In the genomic region with DNA sequence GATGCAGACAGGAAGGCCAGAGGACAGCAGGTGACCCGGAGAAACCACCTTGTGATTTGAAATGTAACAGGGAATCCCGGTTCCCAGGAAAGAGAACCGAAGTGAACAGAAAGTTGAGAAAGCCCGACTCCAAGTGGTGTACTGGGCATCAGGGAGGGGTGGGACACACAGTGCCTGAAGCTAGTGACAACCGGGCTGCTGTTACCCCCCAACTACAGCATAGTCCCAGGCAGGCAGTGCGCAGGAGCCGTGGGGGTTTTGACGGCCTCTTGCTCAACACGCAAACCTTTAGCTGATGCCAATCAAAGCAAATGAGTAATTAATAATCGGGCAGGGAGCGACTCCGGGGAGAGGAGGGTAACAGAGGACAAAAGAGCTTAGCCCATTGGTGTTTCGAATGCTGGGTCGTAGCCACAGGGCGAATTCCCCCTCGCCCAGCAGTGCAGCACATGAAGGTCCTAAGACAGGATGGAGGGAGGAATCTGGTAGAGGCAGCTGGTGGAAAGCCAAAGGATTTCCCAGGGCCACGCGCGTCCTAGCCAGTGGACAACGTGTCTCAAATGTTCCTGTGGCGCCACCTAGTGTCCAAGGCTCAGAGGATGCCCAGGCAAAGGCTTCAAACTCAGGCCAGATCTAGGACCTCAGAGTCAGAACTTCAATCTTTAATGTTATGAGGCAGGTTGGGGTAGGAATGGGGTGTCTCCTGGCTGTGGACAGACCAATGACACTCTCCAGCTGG, we compare ENCODE assay signal across 8 mouse cellular contexts.
DNase-seq lines count a peak whose midpoint lies in the region; ATAC-seq and TF ChIP-seq lines count a peak whose summit lies in the region.

No protein-coding gene starts in this region.

- 18% methylated on average over 21 of the region's 21 CpGs for WGBS in hindbrain, postnatal 0 days

- H3K4me3 ChIP-seq in gastrocnemius, adult 2 months = peak overlapping the region; percentile 52
- H3K4me3 ChIP-seq in hindbrain, postnatal 0 days (ENCODE audit: low read length) = peak overlapping the region; percentile 27

- peak overlapping the region; percentile 68 for H3K4me2 ChIP-seq in hindbrain, postnatal 0 days (ENCODE audit: low read depth, low read length)

- H3K4me1 ChIP-seq in hindbrain, postnatal 0 days (ENCODE audit: insufficient read depth, low read length) = no peaks in the 10 kb centered on the region

- no peaks in the 10 kb centered on the region for H3K9me3 ChIP-seq in hindbrain, postnatal 0 days (ENCODE audit: low read length)

- H3K27me3 ChIP-seq in hindbrain, postnatal 0 days (ENCODE audit: insufficient read depth, low read length) = no peaks in the 10 kb centered on the region

- H3K9ac ChIP-seq in hindbrain, postnatal 0 days (replicated peaks; ENCODE audit: low read length) = peak overlapping the region; percentile 40; the same call in 1 of the 2 replicates

- TF ChIP-seq CTCF in gastrocnemius, adult 2 months (IDR thresholded peaks at IDR 0.05) = peak; percentile 88
- peak; percentile 97 for TF ChIP-seq CTCF in hindbrain, postnatal 0 days (IDR thresholded peaks at IDR 0.05; ENCODE audit: low read depth)

- peak; percentile 84 for DNase-seq in ZHBTc4 (ENCODE audit: low read depth, low spot score)
- peak; percentile 88 for DNase-seq in gastrocnemius, adult 2 months
- DNase-seq in hindbrain, postnatal 0 days (ENCODE audit: low spot score) = peak; percentile 96
- DNase-seq in left cerebral cortex, adult 18-20 months (ENCODE audit: low spot score in 2 of 2) = peak; percentile 91 to 97
- DNase-seq in lung, postnatal 4 days = peak; percentile 83 to 89
- peak; percentile 94 to 96 for DNase-seq in right cerebral cortex, adult 2 months (ENCODE audit: low spot score in 2 of 2)
- DNase-seq in urinary bladder, postnatal 10 days (ENCODE audit: low spot score) = peak; percentile 80

- no peak overlapping the region for H3K27ac ChIP-seq in gastrocnemius, adult 2 months
- no peak overlapping the region for H3K27ac ChIP-seq in hindbrain, postnatal 0 days

- intact Hi-C loops in gastrocnemius, adult 2 months (cut with DNase I) = loop anchor here (2.0 kb wide), 1 partner anchor 37 kb away; no protein-coding TSS in a partner anchor

- no peaks in the 10 kb centered on the region for H3K36me3 ChIP-seq in hindbrain, postnatal 0 days (ENCODE audit: insufficient read depth, low read length)

- ATAC-seq in common myeloid progenitor, adult 5-6 weeks (replicated peaks; ENCODE audit: low read depth, poor library complexity, severe bottlenecking) = peak; percentile 89
- peak; percentile 91 for ATAC-seq in hindbrain, postnatal 0 days
